Mouse (Mus musculus) NIH3T3 (cell line): Measurements from ENCODE around the gene Gspt1.
A peak's percentile ranks its signal among the peaks of the same experiment; 100 is the strongest.

Source experiments
- DNase-seq: peaks from one replicate; pipeline ENCODE4 v3.0.0-alpha.2; 2012; ENCODE audit warnings: low read depth

Gene Gspt1

DNA sequence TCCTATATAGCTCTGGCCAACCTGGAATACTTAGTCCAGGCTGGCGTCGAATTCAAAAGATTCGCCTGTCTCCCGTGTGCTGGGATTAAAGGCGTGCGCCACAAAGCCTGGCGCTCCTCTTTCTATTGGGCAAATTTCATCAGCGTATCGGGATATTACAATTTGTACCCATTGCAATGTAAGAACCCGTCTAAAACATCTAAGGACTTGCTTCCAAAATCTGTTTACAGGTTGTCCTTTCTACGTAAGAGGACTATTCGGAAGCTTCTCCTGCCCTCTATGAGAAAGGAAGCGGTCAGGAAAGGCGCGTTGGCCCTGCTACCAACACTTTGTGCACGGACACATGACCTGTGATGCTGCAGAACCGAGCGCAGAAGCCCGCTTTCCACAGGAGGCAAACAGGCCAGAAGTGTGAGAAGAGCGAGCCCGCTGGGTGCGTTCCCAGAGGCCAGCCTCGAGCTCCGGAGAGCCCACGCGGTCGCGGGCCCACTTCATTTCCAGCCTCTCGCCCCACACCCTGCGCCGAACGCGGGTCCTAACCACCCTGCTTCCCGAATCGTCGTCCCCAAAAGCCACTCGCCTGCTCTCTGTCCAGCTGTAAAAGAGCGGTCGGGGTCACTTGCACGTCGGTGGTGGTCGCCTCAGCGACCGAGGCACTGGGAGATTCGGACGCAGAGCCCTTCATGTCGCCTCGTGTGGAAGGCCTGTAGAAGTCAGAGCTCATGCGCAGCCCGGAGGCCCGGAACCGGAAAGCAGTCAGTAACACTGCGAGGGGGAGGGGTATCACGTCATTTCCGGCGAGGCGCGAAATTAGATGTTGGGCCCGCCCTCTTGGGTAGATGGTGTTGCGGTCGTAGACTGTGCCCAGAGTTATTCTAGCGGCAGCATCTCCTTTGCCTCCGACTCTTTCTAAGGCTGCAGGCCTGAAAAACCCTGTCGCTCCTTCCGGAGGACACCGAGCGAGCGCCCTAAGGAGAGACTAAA is 51.3 kb downstream of the Gspt1 start, which contains the start of gene Rsl1d1:
TSS of gene Rsl1d1 (minus strand) at position 761 of the 984 bp plus-strand sequence.
- peak; percentile 97 for DNase-seq

DNA sequence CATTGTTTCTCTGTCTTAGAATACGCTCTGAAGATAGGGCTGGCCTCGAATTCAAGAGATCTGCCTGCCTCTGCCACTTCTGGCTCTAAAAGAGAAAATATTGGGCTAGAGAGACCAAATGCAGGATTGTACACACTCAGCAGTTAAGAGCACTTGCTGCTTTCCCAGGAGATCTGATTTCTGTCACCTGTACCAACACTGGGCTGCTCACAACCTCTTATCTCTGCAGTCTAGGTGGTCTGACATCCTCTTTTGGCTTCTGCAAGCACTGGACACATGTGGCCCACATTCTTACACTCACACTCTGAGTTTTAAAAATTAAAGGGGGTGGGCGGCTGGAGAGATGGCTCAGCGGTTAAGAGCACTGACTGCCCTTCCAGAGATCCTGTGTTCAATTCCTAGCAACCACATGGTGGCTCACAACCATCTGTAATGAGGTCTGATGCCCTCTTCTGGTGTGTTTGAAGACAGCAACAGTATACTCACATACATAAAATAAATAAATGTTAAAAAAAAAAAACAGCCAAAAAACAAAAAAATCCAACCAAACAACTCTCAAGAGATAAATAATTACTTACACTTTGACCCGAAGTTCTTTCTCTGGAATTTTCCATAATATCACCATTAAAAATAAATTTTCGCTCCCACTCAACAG is 52.3 kb downstream of the Gspt1 start:
- DNase-seq = no peak

DNA sequence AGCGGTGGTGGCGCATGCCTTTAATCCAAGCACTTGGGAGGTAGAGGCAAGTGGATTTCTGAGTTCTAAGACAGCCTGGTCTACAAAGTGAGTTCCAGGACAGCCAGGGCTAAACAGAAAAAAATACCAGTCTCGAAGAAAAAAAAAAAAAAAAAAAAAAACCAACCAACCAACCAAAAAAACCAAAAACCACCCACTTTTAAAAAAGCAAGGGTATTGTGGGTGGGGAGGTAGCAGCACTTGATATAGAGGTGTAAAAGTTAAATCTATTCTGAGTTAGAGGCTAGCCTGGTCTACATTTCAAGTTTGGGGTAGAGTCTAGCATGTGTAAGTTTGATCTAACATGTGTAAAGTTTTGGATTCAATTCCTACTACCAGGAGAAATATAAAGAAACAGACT is 53.9 kb downstream of the Gspt1 start:
- no peak for DNase-seq

DNA sequence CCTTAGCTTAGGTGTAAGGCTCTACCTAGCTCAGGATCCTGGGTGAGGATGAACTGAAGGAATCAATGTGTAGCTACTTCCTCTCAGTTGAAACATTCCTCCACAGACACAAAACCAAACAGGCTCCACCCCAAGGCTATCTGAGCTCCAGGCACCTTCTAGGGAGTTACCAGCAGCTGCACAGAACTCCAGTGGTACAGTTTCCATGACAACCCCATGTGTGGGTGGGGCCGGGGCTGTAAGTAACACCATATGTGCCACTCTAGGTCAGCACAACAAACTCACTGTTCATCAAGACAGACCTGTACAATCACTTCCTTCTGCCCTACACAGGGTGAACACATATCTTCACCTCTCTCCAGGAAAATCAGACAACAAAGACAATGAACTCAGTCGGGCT is 55.7 kb downstream of the Gspt1 start:
- peak; percentile 77 for DNase-seq

DNA sequence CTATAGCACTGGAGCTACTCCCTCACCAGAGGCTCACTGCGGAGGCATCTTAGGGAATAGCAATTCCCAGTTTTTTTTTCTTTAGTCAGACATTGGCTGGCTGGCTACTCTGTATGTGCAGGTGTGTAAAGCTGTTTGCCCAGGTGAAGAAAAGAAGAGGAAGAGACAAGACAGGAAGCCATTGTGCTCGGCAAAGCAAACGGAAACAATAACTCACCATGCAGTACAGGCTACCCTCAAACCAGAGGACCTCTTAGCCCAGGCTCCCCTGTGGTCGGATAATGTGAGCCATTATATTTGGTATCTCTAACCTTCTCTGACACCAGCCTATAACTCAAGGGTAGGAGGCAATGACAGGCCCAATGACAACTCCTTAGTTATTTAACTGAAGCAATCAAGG is 57.1 kb downstream of the Gspt1 start:
- DNase-seq = no peak

DNA sequence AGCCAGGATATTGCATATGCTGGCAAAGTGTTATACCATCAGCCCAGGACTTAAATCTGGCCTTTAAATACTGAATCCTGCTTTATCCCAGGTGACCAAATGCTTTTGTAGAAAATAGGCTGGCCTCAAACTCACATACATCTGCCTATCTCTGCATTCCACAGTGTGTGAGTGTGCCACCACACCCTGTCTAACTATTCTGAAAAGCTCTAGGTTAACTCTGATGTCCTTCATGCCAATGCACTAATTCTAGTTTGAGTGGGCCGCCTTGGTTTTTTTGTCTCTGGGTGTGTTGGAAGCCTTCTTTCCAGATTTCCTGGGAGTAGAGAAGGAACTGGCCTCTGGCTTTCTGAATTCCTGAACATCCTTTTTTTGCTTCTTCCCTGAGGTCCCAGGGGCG is 60.9 kb downstream of the Gspt1 start:
- no peak for DNase-seq

DNA sequence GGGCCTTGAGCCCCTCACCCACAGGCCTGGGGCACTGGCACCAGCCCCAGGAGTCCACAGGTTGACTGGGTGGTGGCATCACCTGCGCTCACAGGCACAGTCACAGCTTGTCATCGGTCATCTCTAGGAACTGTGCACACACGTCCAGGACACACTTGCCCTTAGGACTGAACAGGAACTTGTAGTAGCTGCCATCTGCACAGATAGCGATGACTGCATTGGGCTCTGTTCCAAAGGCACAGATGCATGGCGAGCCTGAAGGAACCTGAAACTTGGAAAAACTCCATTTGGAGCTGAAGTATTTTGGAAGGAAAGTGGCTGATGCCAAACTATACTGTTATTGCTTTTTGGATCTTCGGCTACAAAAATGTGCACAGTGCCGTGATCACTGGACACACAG is 64.0 kb downstream of the Gspt1 start:
- no peak for DNase-seq

DNA sequence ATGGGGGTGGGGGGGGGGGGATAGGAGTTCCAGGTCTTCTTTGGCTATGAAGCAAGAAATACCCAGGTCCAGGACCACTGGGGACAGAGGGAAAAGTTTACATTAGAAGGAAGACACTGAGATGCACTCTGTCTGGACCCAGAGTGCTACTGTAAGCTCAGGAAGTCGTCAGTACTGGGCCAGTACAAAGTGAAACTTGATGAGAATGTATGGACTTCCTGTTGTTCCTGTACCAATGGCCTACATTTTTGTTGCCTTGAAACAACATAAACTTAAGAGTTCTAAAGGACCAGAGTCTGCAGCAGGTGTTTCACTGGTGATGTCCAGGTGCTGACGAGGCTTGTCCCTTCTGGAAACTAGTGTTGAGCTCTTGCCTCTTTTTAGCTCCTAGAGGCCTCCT is 76.7 kb downstream of the Gspt1 start:
- DNase-seq = no peak

DNA sequence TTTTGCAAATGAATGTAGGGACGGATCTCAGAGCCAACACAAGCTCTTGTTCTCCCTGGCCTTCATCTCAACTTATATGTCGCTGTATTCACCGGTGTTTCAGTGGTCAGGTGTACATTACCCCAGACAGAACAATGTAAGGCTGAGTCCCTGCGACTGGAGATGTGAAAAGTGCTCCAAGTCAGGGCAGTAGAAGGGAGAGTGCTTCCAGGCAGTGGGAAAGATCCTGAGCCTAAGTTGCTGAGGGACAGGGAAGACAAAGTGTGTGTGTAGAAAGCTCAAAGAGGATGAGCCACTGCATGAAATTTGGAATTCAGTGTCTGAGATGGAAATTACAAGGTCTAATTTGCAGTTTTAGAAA is 77.3 kb downstream of the Gspt1 start:
- DNase-seq = no peak

DNA sequence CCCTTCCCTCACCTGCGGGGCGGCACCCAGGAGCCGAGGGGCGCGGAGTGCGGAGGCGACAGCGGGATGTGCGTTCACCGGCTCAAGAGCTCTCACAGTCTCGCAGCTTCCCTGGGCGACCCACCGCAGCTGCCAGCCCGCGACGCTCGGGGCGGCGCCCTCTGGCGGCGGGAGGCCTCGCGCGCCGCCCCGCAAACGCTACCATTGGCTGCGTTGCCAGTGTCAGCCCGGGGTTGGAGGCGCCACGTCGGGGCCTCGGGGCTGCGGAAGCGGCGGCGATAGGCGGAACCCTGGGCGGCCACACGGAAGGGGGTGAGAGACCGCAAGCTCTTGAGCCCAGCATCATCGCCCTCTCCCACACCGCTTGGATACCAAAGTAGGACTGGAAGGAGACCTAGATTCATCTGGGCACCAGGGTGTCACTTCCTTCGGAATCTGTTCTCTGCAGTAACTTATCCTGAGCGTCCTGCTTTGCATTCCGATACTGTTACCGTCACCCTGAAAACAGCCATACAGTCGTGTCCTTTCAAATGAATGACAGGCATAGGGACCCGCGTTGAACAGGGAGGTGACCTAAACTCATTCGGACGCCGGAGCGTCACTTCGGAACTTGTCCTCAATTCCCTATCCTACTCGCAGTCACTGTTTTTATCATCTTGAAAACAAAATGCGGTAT is 77.8 kb downstream of the Gspt1 start, which contains the start of gene Zc3h7a:
TSS of gene Zc3h7a (minus strand) at position 186 of the 676 bp plus-strand sequence.
- DNase-seq = peak; percentile 96

DNA sequence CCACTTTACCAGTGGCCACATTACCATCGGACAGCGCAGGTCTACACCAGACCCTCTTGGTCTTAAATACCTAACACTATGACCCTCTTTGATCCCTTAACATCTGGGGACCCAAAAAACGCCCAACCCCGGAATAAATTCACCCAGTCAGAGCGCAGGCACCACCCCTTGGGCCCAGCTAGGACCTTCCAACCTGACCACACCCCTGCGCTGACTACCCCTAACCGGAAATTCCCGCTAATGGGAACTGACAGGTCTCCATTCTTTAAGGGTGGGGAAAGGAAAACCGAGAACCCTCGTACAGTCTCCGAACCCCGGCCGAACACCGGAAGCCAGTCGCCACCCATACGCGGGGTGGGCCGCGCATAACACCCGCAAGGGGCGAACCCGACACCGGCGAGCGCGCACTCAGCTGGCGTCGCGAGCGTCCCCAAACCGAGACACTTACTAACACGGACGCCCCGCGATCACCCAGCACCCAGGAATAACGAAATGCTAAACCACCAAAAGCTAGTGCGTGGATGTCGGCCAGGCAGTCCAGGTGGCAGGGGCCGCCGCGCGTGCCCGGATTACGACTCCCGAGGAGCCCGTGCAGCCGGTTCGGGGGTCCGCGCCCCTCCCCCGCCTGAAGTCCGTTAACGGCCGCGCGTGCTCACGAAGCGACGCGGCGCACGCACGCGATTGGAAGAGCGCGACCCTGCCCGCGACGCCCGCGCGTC is 78.5 kb downstream of the Gspt1 start:
- DNase-seq = peak; percentile 81

DNA sequence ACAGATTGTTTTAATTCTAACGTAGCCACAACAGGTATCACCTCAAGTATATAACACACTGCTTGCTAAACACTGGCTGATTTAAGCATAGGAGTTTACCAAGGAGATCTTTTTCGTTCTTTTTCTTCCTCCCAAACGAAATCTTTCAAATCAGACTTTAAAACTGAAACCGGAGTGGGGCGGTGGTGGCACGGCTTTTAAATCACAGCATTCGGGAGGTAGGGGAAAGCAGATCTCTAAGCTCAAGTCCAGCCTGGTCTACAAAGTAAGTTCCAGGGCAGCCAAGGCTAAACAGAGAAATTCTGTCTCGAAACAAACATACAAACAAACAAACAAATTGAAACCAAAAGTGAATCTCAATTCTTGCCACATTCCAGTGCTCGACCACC is 79.0 kb downstream of the Gspt1 start:
- peak; percentile 36 for DNase-seq

DNA sequence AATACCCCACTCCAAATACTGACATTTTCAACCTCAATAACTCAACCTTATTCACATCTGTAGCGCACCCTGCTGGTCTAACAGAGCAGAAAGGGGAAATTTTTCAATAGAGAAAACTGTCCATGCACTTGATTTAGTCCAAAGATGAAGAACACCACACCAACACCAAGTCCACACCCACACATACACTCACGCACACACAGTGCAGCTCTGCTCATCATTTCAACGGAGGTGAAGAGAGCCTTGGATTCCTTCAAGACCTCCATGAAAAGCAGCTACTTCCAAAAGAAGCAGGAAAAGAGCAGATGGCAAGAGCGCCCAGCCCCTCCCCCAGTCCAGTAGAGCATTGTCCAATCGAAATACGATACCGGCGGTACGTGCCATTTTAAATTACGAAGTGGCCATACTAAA is 79.4 kb downstream of the Gspt1 start:
- DNase-seq = peak; percentile 78

DNA sequence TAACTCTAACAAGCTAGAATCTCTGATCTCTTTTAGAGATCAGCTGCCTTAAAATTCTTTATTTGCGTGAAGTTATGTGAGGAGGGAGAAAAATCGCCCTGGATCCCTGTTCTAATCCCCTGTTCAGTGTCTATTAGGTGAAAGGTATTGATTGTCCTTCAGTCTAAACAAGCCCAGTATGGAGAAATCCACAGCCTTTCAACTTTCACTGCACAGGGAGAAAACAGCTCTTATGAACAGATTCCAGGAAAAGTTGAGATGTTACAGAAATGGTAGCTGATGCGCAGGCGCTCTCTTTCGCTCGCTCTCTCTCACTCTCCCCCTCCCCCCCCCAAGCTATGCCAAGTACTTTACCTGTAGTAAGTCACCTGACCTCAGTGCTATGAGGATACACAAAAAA is 82.4 kb downstream of the Gspt1 start:
- no peak for DNase-seq
